Mouse (Mus musculus) gastrocnemius, postnatal 14 days (tissue): ENCODE results near the gene Stam2. TPM values are rescaled to one million over a fixed set of nuclear protein-coding genes. Genes with fewer than 3 reads are reported as not detected.

Source experiments
- DNase-seq: peaks from one replicate; pipeline ENCODE4 v3.0.0; 2021; ENCODE audit warnings: mixed read lengths
- intact Hi-C: fragments of 180-260 bp; cut with DNase I; formaldehyde crosslinking; loops from one replicate; pipeline ENCODE4 v1.15.1; 2025; ENCODE audit warnings: low total_unique reads
- long read RNA-seq, 2 experiments: library from polyadenylated mRNA; stranded (forward); transcript quantifications; one replicate each; pipeline ENCODE4 v2.0.0; 2021
- total RNA-seq, 2 experiments: library from RNA; stranded (reverse); gene quantifications; 2 replicates each; pipeline ENCODE4 v1.2.3; 2021

Gene Stam2
- 10 to 100 TPM; 11.8 to 12.2 TPM for total RNA-seq
- long read RNA-seq, experiment 1, full-length matches to known transcripts, result 9 of 10 reads
- long read RNA-seq, experiment 1, partial matches to known transcripts, result 0 of 10 reads
- long read RNA-seq, experiment 1, other reads (novel, unspliced or antisense), result 1 of 10 reads
- long read RNA-seq, experiment 2, full-length matches to known transcripts, result 5 of 8 reads
- long read RNA-seq, experiment 2, partial matches to known transcripts, result 0 of 8 reads
- long read RNA-seq, experiment 2, other reads (novel, unspliced or antisense), result 3 of 8 reads

DNA sequence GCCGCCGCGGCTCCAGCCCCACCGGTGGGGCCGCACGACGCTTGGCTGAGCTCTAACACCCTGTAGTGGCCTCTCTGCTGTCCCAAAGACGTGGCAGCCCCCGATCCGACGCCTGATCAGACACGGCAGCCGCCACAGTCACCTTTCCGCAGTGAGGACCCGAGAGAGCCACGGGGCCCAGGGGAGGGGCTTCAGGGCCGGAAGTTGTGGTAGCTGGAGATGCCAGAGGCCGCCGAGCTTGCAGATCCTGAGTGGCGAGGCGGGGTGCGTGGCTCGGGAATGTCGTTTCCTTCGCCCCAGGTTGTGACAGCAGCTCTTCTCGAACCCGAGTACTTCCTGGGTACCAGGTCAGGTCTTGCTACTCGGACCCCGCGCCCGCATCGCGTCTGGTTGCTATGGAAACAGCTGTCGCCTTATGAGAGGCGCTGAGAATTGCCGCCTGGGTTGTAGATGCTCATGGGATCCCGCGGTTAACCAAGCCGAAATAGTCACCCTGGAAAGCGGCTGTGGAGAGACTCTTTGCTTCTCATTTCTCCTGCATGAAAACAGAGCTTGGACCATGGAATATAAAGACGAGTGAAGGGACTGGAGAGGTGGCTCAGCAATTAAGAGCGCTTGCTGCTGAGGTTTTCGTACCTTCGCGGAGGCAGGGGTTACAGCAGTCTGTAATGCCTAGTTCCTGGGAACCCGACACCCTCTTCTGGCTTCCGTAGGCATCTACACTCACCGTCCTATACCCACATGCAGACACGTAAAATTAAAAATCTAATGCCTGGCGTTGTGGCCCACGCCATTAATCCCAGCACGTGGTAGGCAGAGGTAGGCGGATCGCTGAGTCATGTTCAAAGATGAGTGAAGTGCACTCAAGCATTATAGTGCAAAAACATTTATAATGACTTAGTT lies at the start of gene Stam2:
Gene Stam2, minus strand, starts transcription at position 26 of the 903 bp plus-strand sequence.
- peak; percentile 92 for DNase-seq
- intact Hi-C loops, result no loop called here

DNA sequence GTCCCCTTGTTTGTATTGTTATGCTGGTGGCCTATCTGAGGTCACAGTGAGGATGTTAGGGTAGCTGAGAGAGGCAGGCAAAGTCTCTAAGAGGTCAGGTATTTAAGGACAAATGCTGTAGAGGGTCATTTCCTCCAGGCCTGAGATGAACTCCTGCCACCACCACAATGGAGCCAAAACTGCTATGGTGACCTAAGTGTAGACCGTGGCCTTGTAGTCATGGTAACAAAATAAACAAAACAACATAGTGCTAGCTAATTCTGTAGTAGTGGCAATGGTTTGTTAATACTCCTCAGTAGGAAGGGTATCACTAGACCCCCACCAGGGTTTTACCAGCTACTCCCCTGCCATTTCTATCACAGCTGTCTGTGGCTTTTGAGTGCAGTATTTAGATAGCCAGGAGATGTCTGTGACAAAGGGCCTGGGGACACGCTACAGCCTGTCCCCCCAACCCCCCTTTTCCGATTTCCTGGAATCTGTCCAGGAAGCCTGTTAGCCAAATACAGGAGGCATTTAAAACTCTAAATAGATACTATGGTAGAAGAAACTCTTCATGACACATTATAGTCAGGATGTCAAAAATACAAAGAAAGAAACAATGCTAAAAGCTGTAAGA lies 43.1 kb upstream of the Stam2 start:
- DNase-seq, result peak; percentile 13
- intact Hi-C loops, result no loop called here

DNA sequence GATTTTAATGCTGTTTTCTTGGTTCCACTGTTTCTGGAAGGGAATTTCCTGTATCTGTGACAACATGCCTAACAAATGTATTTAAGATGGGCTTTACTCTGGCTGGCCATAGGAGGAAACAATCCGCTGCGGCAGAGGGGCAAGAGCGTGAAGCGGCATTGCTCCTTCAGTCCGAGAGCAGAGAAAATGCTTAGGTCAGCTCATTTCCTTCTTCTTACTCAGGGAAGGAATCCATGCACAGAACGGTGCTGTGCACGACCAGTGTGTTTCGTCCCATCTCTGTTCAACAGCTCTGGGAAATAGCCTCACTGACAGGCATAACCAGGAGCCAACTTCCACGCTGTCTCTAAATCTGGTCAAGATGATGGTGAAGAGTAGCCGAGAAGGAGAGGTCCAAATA lies 37.9 kb upstream of the Stam2 start:
- intact Hi-C loops, result no loop called here
- no peak for DNase-seq

DNA sequence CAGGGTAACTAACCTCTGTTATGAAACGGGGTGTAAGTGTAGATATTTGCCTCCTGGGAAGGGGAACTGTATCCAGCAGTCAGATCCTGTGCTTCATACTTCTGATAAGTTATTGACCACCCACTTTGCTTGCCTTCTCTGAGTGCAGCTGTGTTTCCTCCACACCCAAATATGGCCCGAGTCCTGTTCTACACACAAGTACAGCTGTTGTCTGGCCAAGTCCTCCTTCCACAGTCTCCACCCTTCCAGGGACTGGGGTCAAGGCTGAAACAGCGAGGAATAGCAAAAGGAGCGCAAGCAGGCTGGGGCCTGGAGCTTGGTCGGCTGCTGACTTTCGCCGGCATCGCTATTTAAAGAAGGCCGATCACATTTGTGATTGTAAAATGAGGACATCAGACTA lies 37.3 kb upstream of the Stam2 start:
- intact Hi-C loops, result no loop called here

DNA sequence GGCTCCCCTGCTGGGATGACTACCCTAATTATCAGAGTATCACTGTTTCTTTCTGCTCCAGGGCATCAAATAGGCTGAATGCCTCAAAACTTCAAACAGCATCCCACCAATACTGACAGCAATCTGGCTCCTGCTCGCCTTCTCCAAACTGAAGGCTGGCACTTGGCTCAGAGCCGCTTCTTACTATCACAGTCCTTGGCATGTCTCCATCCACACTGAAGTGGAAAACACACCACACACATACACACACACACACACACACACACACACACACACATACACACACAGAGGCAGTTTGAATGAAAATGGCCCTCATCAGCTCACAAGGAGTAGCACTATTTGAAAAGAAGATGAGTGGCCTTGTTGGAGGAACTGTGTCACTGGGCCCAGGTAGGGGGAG lies 35.8 kb upstream of the Stam2 start:
- DNase-seq, result no peak
- intact Hi-C loops, result no loop called here

More for the DNA sequence above, 37.3 kb upstream of the Stam2 start:
- DNase-seq, result peak; percentile 62

DNA sequence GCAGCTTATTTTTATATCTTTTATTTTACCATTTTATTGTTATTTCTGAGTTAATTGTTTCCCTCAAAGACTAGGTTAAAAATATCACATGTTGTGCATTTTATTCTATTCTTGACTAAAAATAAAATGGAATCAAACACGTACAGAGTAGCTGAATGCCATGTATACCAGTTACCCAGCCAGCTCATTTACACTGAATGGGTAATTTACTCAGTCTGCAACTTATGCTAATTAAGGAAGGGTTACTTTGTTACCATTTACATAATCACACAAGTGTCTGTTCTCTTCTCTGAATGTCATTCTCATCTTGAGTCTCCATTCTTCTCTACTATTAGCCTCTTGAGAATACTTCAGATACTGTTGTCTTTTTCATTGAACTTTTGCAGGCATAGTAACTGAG lies 32.3 kb upstream of the Stam2 start:
- intact Hi-C loops, result no loop called here
- DNase-seq, result no peak

DNA sequence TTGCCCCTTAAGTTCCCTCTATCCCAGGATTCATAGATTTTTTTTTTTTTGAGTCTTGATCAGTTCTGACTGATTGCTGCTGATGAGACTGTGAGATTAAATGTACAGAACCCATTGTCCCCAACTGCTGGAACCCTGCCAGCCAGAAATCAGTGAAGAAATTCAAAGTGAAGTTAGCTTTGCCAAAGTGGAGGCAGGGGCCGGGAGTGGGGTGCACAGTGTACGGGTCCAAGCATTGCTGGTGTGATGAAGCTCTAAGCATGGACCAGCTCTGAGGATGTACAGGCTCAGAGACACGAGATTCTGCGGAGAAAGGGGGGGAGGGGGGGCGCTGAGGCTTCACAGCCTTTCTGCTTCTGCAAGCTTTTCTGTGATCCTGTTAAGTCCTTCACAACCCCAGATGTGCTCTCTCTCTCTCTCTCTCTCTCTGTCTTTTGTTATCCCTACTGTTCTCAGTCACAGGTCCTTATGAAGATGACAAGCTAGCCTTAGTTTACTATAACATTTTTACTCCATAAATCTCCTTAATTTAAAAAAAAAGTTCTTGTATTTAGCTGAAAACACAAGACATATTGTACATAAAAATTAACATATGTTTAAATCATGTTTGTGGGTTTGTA lies 30.8 kb upstream of the Stam2 start:
- intact Hi-C loops, result no loop called here

DNA sequence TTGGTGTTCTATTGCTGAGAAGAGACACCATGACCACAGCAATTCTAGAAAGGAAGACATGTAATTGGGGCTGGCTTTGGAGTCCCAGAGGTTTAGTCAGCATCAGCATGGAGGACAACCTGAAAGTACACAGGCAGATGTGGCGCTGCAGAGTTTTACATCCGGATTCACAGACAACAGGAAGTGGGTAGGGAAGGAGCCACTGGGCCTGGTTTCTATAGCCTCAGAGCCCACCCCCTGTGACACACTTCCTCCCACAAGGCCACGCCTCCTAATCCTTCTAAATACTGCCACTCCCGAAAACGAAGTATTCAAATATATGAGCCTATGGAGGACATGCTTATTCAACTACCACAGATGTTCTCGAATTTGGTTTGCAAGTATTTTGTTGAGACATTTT lies 23.0 kb upstream of the Stam2 start:
- DNase-seq, result no peak
- intact Hi-C loops, result loop anchor here (10.0 kb wide), 1 partner anchor 110 kb away; no protein-coding TSS in a partner anchor

More for the DNA sequence above, 30.8 kb upstream of the Stam2 start:
- DNase-seq, result no peak

DNA sequence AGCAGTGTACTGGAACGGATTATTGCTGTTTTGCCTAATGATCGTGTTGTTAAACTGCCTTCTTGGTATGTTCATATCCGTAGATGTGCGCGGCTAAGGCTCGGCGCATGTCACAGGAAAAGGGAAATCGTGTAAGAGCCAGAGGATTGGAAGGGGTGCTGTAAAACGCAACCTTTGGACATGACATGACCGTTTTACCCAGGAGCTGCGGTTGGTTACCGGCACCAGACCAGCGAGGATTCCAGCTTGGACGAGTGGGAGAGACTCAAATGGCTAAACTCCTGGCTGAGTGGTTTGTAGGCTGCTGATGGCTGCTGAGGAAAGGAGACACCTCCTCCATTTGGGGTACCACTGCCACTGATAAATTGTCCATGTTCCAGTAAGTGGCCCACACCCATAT lies 21.8 kb upstream of the Stam2 start:
- no peak for DNase-seq
- intact Hi-C loops, result loop anchor here (10.0 kb wide), 1 partner anchor 111 kb away; no protein-coding TSS in a partner anchor

DNA sequence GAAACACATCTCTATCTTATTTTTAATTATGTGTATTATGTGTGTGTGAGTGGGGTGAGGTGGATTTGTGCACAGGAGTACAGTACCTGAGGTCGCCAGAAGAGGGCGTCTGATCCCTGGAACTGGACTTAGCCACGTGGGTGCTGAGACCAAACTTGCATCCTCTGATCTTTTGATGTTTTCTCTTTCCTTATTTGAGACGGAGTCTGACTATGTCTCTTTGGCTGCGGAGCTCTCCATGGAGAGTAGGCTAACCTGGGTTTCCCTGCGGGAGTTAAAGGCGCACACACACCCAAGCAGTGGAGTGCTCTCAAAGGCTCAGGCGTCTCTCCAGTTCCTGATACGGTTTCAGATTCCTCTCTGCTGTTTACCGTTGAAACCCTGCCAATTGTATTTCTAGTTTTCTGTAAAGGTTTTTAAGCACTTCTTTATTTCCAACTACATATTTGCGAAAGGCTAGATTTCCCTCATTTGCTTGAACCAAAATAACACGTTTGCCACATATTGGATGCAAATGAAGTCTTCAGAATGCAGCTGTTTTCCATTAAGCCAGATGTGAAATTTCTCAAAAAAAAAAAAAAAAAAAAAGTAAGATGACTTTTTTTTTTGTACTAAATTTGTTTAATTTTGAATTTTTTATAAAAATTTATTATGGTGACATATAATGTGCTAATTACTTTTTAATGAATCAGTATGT lies 21.1 kb upstream of the Stam2 start:
- intact Hi-C loops, result loop anchor here (10.0 kb wide), 1 partner anchor 112 kb away; no protein-coding TSS in a partner anchor

DNA sequence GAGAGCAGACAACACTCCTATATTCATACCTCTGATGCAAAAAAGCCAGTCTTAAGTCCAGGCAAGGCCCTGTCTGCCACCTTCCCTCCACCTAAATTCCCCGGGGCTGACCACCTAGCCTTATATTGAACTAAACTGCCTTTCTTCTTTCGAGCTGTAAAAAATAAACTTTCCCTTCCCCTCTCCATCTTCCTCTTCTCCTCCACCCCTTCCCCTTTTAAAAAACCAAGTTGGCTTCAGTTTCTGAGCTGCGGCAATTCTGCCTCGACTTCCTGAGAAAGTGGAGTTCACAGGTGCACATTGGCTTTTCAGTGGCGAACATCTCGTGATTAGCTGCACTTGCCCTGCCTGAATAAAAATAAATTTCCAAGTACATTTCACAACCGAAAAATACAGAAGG lies 20.4 kb upstream of the Stam2 start:
- DNase-seq, result no peak
- intact Hi-C loops, result loop anchor here (10.0 kb wide), 1 partner anchor 112 kb away; no protein-coding TSS in a partner anchor

More for the DNA sequence above, 21.1 kb upstream of the Stam2 start:
- DNase-seq, result peak; percentile 73

DNA sequence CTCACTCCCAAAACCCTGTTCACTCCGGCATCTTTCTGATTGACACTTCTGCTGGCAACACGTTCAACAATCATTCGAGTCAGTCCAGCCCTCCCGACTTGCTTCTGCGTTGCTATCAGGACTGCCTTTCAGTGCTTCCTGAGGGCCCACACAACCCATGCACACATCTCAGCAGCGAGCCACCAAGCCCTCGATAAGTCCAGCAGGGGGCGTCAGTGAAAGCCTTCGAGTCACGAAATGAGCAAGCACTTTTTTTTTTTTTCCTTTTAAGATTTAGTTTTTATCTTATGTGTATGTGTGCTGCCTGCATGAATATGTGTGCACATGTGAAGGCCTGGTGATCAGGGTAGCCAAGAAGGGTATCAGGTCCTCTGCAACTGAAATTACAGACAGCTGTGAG lies 16.5 kb upstream of the Stam2 start:
- DNase-seq, result peak; percentile 43
- intact Hi-C loops, result loop anchor here (5.0 to 10.0 kb wide), 2 partner anchors 246 to 329 kb away; no protein-coding TSS in a partner anchor

DNA sequence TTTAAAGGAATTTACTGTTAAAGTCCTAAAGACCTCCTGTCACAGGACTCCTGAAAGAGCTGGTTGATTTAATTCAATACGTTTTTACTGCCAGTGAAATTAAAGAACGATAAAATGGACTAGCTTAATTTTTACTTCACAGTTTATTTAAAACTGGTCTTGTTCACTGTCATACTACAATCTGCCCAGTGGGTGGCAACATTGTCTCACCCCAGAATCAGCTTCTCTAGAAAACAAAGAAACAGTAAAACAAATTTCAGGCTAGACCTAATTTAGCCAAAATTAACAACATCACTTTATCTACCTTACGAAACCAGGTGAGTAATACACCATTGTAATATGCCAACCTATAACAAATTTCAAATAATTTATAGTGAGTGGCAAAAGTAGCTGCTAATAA lies 14.6 kb upstream of the Stam2 start:
- no peak for DNase-seq
- intact Hi-C loops, result loop anchor here (5.0 to 10.0 kb wide), 2 partner anchors 248 to 331 kb away; no protein-coding TSS in a partner anchor

DNA sequence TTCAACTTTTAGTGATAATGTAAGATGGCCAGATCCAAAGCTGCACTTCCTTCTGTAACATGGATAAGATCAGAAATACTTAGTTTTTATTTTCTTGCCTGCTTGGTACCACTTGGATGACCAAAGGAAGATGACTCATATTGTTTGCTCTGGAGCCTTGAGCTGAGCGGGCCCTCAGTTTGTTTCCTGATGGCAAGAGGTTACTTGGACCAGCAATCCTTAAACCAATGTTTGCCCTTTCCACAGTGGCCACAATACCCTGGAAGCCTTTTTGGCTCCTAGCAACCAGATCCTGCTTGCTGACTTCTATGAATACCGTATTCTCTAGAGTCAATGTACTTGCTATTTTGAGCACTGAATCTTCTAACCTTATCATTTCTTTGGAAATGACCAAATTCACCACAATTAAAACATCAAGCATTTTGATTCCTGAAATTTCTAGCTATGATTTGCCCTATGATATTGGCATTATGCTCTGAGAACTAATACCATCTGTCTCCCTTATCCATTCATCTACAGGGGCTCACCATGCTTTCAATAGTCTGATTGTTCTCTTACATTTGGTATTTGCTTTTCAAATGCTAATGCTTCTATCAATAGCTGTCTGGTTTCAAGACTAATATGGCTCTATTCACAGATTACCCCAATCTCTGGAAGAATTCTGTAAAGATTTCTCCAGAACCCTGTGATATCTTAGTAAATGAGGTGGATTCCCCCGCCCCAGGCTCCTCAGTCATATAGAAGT lies 11.7 kb upstream of the Stam2 start:
- no peak for DNase-seq
- intact Hi-C loops, result loop anchor here (10.0 kb wide), 1 partner anchor 251 kb away; no protein-coding TSS in a partner anchor

DNA sequence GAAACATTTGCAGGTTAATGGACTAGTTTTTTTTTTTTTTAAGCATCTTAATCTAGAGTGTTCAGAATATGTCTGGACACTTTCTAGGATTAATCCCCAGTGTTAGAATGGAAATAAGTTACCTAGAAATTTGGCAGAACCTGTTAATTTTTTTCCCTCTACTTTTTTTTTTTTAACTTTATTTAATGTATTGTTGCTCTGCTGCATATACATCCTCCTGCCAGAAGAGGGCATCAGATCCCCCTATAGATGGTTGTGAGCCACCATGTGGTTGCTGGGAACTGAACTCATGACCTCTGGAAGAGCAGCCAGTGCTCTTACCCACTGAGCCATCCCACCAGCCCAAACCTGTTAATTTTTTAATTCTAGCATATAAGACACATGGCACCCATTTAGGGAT lies 2.0 kb upstream of the Stam2 start:
- DNase-seq, result no peak
- intact Hi-C loops, result no loop called here

DNA sequence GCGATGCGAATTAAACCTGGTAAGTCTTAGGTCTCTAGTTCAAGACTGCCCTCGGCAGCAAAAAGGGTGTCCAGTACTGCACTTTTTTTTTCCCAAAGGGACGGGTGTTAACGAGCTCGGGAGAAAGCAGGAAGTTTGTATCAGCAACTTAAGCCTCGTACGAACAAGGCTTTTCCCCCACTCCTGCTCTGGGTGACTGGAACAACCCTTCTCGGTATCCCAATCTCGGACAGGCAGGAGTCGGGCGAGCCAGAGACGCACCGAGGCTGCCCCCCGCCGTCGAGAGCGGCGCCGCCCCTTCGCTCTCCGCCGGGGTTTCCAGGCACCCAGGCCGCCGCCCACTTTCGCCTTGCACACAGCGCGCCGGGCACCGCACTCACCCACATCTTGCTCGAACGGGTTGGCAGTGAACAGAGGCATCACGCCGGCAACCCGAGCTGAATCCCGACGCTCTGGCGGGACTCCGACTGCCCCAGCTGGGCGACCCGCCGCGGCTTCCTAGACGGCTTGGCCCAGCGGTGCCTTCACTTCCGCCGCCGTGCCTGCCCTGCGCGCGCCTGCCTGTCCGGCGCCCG lies 313 bp downstream of the Stam2 start:
- intact Hi-C loops, result no loop called here

DNA sequence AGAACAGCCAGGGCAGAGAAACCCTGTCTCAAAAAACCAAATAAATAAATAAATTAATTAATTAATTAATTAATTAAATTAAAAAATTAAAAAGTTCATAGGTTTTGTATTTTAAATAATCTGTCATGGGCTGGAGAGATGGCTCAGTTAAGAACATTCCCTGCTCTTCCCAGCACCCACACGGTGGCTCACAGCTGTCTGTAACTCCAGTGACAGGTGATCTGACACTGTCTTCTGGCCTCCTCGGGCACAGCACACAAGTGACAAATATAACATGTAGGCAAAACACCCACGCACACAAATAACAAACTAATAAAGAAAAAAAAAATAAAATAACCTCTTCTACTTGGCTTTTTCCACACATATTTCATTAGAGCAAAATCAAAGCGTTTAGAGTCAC lies 1.5 kb downstream of the Stam2 start:
- intact Hi-C loops, result no loop called here
- no peak for DNase-seq

More for the DNA sequence above, 313 bp downstream of the Stam2 start:
- DNase-seq, result peak; percentile 86

DNA sequence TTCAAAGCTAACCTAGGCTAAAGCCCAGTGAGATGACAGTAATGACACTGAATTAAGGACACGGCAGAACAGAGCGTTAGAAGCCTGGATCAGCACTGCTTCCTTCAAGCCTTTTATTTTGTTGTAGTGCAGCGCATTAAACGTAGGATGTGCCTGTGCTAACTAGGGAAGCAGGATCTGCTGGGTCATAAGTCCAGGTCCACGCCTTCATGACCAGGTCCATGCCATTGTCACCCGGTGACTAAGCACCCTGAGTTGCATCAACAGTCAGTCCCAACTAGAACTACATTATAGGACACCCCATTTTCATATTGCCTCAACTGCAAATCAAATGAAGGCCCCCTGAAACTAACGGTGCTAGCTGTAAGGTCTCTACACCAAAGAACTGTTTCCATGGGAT lies 7.6 kb downstream of the Stam2 start:
- intact Hi-C loops, result no loop called here
- no peak for DNase-seq
